Mouse (Mus musculus): ENCODE data around the gene Plb1.

The Plb1 gene

GRCm38 (mm10) chr5:32245385-32245784, 12.9 kb downstream of the Plb1 start:
- no peak for DNase-seq (ENCODE audit: low read depth, low spot score)

DNA sequence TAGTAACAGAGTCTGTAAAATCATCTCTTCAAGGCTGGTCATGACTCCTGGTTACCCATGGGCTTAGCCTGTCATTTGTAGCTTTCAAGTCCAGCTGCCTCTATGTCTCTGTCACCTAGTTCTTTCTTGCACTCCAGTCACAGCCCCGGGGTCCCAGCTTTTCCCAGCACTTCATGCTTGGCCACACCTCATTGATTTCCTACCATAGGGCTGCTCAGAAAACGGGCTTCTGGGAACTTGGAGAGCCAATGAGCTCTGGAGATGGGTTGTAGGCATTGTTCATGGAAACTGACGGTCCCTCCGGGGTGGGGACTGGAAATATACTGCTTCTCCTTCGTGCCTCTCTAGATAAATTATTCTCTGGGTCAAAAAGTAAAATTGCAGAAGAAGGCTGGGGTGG, 28.2 kb downstream of the Plb1 start:
- DNase-seq (ENCODE audit: low read depth, low spot score): no peak

DNA sequence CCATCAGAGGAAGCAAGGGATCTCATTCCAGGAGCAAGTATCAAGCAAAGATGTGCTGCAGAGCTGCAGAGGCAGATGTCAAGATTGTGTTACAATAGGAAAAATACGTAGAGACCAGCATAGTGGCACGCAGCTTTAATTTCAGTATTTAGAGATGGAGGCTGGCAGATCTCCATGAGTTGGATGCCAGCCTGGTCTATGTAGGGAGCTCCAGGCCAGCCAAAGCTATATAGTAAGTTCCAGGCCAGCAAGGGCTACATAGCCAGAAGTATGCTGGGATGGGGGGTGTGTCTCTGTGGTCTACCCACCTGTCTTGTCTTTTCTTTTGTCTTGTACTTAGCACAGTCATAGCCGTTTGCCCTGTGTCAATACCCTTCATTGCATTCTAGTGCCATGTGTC, 28.7 kb downstream of the Plb1 start:
- no peak for DNase-seq (ENCODE audit: low read depth, low spot score)

DNA sequence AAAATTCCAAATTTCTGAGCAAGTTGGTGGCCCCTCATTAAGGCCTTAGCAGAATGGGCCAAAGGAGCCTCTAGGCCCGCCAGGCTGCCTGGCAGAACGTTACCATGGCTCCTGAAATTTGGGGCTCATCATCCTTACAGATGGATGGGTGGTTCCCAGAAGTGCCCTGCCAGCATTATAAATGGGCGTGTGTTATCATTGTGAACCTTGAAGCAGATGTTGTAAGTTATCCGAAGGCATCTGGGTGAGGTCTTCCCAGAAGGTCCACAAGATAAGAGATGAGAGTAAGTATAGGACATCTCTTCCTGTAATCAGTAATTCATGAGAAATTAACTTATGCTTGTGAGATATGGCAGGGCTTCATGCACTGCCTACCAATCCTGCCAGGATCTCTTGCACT, 30.0 kb downstream of the Plb1 start:
- DNase-seq (ENCODE audit: low read depth, low spot score): no peak

GRCm38 (mm10) chr5:32272502-32272901, 40.0 kb downstream of the Plb1 start:
- no peak for DNase-seq (ENCODE audit: low read depth, low spot score)

GRCm38 (mm10) chr5:32278000-32278694, 45.6 kb downstream of the Plb1 start:
- no peak for DNase-seq (ENCODE audit: low read depth, low spot score)

DNA sequence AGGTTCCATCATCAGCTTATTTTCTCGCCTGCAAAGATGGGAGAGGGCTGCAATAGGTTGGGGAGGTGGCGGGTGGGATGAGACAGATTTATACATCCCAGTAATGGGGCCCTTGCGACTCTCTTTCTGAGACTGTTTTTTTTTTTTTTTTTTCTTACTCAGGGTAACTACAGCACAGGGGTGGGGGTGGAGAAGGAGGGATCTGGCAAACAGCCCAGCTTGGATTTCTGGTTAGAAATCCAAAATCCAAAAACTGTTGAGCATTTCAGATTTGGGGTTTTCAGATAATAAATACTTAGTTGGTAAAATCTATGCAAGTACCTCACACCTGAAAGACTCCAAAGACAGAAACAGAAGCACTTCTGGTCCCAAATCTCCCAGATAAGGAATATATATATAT, 47.6 kb downstream of the Plb1 start:
- no peak for DNase-seq (ENCODE audit: low read depth, low spot score)

DNA sequence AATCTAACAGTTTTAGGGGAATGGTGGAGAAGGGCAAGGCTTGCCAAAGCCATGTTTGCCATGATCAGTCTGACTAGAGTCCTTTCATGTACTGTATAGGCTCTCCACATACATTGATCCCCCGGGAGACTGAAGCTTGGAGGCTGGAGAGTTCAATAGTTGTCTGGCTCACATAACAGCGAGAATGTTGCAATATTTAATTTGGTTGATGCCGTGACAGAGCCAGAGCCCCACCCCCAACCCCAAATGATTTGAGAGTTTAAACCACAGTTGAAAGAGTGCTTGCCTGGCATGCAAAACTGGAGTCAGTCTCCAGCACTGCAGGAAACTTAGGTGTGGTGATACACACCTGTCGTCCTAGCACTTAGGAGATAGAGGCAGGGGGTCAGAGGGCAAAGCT, 49.8 kb downstream of the Plb1 start:
- no peak for DNase-seq (ENCODE audit: low read depth, low spot score)

DNA sequence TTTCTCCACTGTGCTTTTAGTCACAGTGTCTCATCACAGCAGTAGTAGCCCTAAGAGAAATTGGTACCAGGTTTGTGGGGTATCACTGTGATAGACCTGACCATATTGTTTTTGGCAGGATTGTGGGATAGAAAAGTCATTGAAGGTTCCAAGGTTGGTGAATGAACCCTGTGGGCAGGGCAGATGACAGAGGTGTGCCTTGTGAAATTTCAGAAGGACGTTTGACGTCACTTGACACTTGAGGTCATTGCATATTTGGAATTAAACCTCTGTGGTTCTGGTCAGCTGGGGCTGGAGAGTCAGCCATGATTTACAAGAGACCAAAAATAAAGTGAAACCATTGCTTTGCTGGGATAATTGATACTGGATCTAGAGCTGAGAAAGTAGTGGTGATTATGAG, 50.9 kb downstream of the Plb1 start:
- no peak for DNase-seq (ENCODE audit: low read depth, low spot score)

DNA sequence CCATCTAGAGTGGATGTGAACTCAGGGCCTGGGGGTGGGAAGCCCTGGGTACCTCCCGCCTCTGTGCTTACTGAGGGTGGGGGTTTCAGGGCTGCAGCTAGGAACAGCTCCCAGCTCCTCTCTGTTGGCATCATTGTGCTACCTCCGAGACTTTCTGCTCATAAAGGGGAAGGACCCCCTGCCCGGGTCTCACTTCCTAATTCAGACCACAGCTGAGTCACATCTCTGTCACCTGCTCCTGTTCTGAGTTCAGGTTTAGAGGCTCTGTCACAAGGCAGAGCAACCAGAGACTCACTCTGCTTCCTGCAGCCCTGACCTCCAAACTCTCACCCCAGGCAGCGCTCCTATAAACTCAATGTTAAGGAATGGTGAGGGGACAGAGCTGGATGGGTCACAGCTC, 53.8 kb downstream of the Plb1 start:
- DNase-seq (ENCODE audit: low read depth, low spot score): no peak

DNA sequence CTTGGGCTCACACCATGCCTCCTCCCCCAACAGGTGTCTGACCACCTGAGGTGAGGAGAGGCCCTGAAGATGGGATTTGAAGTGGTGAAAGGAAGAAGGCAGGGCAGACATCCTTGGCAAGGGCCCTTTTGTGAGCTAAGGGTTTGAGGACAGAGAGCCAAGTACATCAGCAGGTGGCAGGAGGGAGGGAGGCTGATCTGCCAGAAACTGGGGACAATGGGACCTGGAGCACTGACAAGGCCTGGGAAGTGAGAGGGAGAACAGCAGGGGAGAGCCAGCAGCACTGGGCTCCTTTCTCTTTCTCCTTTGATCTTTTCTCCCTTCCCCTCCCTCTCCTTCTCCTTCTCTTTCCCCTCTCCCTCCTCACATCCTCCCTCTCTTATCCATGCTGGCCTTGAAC, 55.5 kb downstream of the Plb1 start:
- no peak for DNase-seq (ENCODE audit: low read depth, low spot score)

- no peak for DNase-seq (ENCODE audit: low read depth, low spot score)
These were observed 58.8 kb downstream of the Plb1 start for GRCm38 (mm10) chr5:32291316-32291715.

DNA sequence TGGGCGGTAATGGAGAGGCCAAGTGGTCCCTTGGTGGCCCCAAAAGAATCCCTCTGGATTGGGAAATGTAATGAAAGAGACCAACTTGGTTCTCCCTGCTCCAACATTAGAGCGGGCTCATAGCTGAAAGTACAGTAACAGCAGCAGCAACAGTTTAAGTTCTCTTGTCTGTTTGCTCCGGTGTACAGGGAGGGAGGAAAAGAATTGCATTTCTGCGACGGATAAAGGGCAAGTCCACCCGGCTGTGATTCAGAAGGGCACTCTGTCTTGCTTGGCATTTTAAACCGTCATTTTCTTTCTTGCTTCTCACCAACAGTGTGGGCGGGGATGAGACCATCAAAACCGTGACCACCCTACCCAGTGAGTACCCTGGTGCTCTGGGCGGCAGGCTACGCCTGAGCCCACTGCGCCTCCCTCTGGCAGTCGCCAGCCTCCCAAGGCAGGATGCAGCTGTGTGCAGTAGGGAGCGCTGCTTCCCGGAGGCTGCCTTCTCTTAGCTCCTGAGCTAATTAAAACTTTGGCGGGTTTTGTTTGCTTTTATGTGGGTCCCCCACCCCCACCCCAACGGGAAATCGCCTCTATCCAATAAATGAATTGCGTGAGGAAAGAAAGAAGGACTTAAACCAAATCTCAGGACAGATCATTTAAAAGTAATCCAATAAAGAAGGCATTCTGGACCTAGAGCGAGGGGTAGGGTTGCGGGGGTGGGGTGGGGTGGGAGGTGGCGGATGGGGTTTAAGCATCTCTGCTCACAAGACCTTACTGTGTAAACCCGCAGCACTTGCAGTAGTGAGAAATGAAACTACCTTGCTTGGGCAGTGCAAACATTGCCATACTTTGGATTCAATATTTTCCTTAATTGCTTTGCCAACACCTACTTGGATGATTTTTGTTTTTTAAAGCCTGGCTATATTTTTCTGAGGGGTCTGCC, 70.7 kb downstream of the Plb1 start:
- DNase-seq (ENCODE audit: low read depth, low spot score): peak; percentile 50

DNA sequence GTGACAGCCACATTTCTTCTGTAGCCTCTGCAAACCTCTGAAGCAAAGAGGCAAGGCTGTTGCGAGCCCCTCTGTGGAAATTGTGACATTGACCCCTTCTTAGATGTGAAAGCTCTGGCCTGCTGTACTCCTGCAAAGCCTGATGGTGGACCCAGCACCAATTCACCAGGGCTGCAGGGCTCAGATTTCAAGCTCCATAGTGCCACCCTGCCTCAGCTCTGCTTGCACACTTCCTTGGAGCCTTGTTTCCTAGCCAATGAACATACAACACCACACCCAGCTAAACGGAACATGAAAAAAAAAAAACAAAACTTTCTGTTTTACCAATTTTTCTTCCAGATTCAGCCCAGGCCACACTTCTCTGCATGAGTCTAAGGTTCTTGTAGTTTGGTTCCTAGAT, 74.6 kb downstream of the Plb1 start:
- DNase-seq (ENCODE audit: low read depth, low spot score): no peak

DNA sequence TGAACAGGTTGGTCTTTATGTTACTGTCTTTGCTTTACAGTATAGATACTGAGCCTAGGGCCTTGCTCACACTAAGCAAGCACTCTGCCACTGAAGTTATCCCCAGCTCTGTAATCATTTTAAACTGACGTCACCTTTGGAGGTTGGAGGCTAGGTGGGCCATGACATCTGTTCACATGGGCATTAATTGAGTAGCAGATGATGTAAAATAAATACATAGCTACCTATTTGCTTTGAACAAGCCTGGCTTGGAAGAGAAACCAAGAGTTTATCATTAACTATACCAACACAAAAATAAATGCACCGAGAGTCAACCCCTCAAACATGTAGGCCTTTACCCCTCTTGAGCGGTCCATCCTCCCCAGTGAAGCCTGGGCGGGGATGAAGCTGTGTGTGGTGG, 76.1 kb downstream of the Plb1 start:
- no peak for DNase-seq (ENCODE audit: low read depth, low spot score)

DNA sequence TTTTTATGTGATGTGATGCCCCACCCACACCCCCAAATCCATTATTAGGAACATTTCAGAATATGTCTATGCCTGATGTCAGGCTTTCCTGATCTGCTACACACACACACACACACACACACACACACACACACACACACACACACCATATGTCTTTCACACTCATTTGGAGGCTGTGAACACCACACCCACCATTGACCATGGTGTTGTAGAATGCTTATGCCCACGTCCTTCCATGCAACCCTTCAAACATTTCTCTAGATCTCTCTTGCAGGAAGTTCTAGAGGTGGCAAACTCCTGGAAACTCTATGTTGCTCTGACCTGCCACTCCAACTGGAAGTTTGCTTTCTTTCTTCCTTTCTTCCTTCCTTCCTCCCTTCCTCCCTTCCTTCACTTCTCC, 77.2 kb downstream of the Plb1 start:
- no peak for DNase-seq (ENCODE audit: low read depth, low spot score)

DNA sequence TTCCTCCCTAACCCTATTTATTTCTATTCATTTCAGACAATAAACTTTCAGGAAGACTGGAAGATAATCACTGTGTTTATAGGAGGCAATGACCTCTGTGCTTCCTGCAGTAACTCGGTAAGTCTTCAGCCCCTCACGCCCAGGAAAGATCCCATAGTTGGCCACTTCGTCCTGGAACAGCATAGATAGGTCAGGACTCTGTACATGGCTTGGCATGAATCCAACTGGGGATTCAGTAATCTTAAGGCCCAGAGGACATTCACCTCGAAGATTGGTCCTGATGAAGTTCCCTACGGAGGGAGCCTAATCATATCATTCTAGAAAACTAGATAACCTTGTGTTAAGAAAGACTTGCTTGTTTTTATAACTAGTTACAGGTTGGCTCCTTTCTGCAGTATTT, 78.3 kb downstream of the Plb1 start:
- DNase-seq (ENCODE audit: low read depth, low spot score): no peak

GRCm38 (mm10) chr5:32311589-32312166, 79.2 kb downstream of the Plb1 start:
- no peak for DNase-seq (ENCODE audit: low read depth, low spot score)

GRCm38 (mm10) chr5:32313671-32314070, 81.2 kb downstream of the Plb1 start:
- no peak for DNase-seq (ENCODE audit: low read depth, low spot score)

- no peak for DNase-seq (ENCODE audit: low read depth, low spot score)
These were observed 82.2 kb downstream of the Plb1 start for GRCm38 (mm10) chr5:32314731-32315130.

GRCm38 (mm10) chr5:32322146-32322811, 89.8 kb downstream of the Plb1 start:
- DNase-seq (ENCODE audit: low read depth, low spot score): no peak

DNA sequence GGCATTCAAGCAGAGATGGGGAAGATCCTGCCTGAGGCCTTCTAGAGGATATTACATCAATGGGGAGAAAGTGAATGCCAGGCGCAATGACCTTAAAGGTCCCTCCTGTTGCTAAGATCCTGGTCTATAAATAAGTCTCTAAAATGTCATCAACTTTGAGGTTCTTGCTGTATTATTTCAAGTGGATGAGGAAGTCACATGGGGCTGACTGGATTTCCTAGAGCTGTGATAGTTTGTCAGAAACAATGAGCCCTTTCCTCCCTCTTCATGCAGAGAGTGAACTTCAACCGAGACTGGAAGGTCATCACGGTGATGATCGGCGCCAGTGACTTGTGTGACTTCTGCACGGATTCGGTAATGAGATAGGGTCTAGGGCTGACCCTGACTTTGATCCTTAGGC, 95.6 kb downstream of the Plb1 start:
- DNase-seq (ENCODE audit: low read depth, low spot score): no peak

Data from WW6 (cell line).